Mouse (Mus musculus) fibroblast of lung, adult 2 months (primary cell): ENCODE results near the gene Map4k1.

Experiments used
- DNase-seq: peaks from one replicate; pipeline ENCODE4 v3.0.0-alpha.2; 2011; ENCODE audit warnings: low read depth

Gene Map4k1

GRCm38 (mm10) chr7:28977556-28977955 lies 4.3 kb upstream of the Map4k1 start:
- DNase-seq, result no peak

GRCm38 (mm10) chr7:28982274-28983013 lies 594 bp downstream of the Map4k1 start:
- DNase-seq, result no peak

GRCm38 (mm10) chr7:28983141-28983564 lies 1.3 kb downstream of the Map4k1 start:
- DNase-seq, result no peak

- no peak for DNase-seq
These were observed 2.0 kb downstream of the Map4k1 start for GRCm38 (mm10) chr7:28983849-28984248.

- DNase-seq, result no peak
These were observed 2.6 kb downstream of the Map4k1 start for GRCm38 (mm10) chr7:28984452-28984851.

GRCm38 (mm10) chr7:28985207-28985606 lies 3.4 kb downstream of the Map4k1 start:
- no peak for DNase-seq

GRCm38 (mm10) chr7:28990766-28991273 lies 9.0 kb downstream of the Map4k1 start:
- no peak for DNase-seq

- DNase-seq, result no peak
These were observed 9.8 kb downstream of the Map4k1 start for GRCm38 (mm10) chr7:28991616-28992015.

GRCm38 (mm10) chr7:28992997-28993396 lies 11.1 kb downstream of the Map4k1 start:
- DNase-seq, result no peak

GRCm38 (mm10) chr7:28993402-28993801 lies 11.6 kb downstream of the Map4k1 start:
- no peak for DNase-seq

- DNase-seq, result no peak
These were observed 19.1 kb downstream of the Map4k1 start for GRCm38 (mm10) chr7:29000651-29001605.

GRCm38 (mm10) chr7:29007224-29008101 lies 25.6 kb downstream of the Map4k1 start:
- no peak for DNase-seq

GRCm38 (mm10) chr7:29008171-29008570 lies 26.3 kb downstream of the Map4k1 start:
- no peak for DNase-seq

GRCm38 (mm10) chr7:29008714-29009113 lies 26.9 kb downstream of the Map4k1 start:
- DNase-seq, result no peak

- no peak for DNase-seq
These were observed 33.1 kb downstream of the Map4k1 start for GRCm38 (mm10) chr7:29014984-29015383.

GRCm38 (mm10) chr7:29016440-29016839 lies 34.6 kb downstream of the Map4k1 start:
- no peak for DNase-seq

GRCm38 (mm10) chr7:29017222-29017621 lies 35.4 kb downstream of the Map4k1 start:
- no peak for DNase-seq

GRCm38 (mm10) chr7:29019447-29020220 lies 37.8 kb downstream of the Map4k1 start:
- DNase-seq, result no peak

- no peak for DNase-seq
These were observed 40.6 kb downstream of the Map4k1 start for GRCm38 (mm10) chr7:29022479-29022878.

- DNase-seq, result no peak
These were observed 41.7 kb downstream of the Map4k1 start for GRCm38 (mm10) chr7:29023514-29023913.

- no peak for DNase-seq
These were observed 43.7 kb downstream of the Map4k1 start for GRCm38 (mm10) chr7:29025566-29025965.
